Mouse (Mus musculus) megakaryocyte-erythroid progenitor cell, adult 5-6 weeks (primary cell): ENCODE data around the gene Fdx1. TPM values are rescaled to one million over a fixed set of nuclear protein-coding genes. Genes with fewer than 3 reads are reported as not detected.
A peak's percentile ranks its signal among the peaks of the same experiment; 100 is the strongest.

Experiments used
- ATAC-seq: replicated peaks from 2 replicates; pipeline ENCODE4 v1.8.0; 2016; ENCODE audit warnings: mild to moderate bottlenecking, inconsistent platforms; ENCODE audit not compliant: severe bottlenecking, poor library complexity, low FRiP score, low TSS enrichment
- total RNA-seq, 2 experiments: library from RNA; stranded (forward) in 1 of 2; stranded (reverse) in 1 of 2; fragments of 200-1000, 215-1000 nt in 1 of 2; fragments of >200 nt in 1 of 2; fragmentation: Nextera tagmentation in 1 of 2; gene quantifications; 2 replicates each; pipeline ENCODE4 v1.2.3; 2014 to 2017

The Fdx1 gene
- 16.5 and 18.1 TPM in 2 replicates for total RNA-seq (2014; fragmentation: Nextera tagmentation)
- total RNA-seq (2017) = 1.3 and 10.6 TPM in 2 replicates

- peak; percentile 88 for ATAC-seq
Observed at GRCm38 (mm10) chr9:51962975-51963701, at the start of gene Fdx1. Gene Fdx1, minus strand, starts transcription at chr9:51963556.

- ATAC-seq = no peak
Observed at GRCm38 (mm10) chr9:52012781-52013436, 49.6 kb upstream of the Fdx1 start.

GRCm38 (mm10) chr9:52012311-52012710, 49.0 kb upstream of the Fdx1 start:
- no peak for ATAC-seq

DNA sequence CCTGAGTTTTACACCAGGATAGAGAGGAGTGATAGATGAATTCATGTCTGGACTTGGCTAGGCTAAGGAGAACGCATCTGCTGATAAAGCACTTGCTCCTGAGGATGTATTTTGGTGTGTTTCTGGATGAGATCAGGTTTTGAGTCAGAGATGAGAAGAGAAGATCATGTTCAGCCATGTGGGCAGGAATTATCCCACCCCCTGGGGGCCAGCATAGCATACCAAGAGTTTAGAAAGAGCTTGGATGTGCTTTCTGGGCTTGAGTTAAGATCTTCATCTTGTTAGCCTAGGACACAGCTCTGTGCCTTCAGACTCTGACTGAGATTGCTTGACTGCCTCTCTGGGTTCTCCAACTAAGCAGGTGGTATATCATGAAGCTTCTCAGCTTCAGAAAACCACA, 45.2 kb upstream of the Fdx1 start:
- no peak for ATAC-seq

- no peak for ATAC-seq
Observed at GRCm38 (mm10) chr9:52007341-52007740, 44.0 kb upstream of the Fdx1 start.

DNA sequence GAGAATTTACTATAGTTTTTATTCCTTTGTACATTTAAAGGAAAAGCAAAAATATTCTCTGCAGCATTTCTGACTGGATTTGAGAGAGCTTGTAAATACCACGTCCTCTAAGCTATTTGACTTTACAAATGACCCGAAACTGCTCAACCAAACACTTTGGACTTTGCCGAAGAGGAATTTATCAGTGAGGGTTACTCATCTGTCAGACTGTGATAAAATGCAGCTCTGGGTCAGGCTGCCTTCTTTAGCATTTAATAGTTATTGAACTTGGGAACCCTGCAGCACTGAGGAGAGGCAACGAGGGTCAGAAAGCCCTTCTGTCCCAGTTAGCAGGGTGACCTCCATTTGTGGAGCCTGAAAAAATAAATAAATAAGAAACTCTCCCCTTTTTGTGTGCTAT, 40.1 kb upstream of the Fdx1 start:
- ATAC-seq = no peak

DNA sequence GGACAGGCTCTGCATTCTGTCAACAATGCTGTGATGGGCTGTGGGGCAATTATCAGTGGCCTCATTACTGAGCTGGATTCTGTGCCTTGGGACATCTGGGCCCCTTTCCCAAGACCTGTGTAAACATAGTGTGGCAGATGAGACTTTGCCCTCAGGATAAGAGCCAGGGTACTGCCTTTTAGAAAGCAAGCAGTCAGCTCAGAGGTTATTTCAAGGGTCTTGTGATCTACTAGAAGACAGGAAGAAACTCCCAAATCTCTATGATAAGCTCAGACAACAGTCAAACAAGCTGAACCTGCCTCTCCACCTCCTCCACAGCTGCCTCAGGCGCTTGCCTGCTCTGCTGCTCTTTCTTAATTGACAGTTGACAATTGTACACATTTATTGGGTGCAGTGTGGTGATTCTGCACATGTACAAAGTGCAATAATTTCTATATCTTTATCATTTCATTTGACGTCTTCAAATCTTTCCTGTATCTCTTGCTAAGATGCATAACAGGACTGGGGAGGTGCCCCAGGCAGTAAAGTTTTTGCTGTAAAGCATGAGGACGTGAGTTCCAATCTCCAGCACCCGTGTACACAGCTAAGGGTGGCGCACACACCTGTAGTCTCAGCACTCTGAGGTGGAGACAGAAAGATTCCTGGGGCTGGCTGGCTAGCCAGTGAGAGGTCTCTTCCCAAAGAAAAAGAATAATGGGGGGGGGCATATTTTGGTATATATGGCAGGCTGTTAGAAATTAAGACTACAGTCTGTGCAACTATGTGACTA, 32.2 kb upstream of the Fdx1 start:
- no peak for ATAC-seq

- no peak for ATAC-seq
Observed at GRCm38 (mm10) chr9:51994636-51995260, 31.4 kb upstream of the Fdx1 start.

- no peak for ATAC-seq
Observed at GRCm38 (mm10) chr9:51993486-51994275, 30.3 kb upstream of the Fdx1 start.

GRCm38 (mm10) chr9:51991241-51991876, 28.0 kb upstream of the Fdx1 start:
- ATAC-seq = no peak

GRCm38 (mm10) chr9:51990828-51991227, 27.5 kb upstream of the Fdx1 start:
- ATAC-seq = peak; percentile 75

- ATAC-seq = no peak
Observed at GRCm38 (mm10) chr9:51985493-51986099, 22.2 kb upstream of the Fdx1 start.

GRCm38 (mm10) chr9:51981131-51981530, 17.8 kb upstream of the Fdx1 start:
- no peak for ATAC-seq

DNA sequence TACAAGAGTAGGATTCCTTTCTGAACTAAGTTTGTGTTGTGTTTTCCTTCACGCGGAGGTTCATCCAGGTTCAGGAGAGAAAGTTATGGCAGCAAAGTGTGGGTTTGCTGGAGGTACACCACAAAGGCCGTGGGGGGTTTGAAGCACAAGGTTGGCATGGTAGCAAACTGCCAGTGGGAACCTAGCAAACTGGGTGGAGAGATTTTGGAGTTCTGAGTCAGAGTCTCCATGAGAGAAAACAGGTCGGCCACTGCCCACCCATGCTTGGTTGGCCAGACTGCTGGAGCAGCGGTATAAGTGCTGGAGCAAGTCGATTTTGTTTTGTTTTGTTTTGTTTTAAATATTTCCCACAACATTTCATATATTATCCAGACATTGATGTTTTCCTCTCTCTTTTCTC, 15.9 kb upstream of the Fdx1 start:
- no peak for ATAC-seq

- ATAC-seq = peak; percentile 61
Observed at GRCm38 (mm10) chr9:51978545-51979259, 15.3 kb upstream of the Fdx1 start.

DNA sequence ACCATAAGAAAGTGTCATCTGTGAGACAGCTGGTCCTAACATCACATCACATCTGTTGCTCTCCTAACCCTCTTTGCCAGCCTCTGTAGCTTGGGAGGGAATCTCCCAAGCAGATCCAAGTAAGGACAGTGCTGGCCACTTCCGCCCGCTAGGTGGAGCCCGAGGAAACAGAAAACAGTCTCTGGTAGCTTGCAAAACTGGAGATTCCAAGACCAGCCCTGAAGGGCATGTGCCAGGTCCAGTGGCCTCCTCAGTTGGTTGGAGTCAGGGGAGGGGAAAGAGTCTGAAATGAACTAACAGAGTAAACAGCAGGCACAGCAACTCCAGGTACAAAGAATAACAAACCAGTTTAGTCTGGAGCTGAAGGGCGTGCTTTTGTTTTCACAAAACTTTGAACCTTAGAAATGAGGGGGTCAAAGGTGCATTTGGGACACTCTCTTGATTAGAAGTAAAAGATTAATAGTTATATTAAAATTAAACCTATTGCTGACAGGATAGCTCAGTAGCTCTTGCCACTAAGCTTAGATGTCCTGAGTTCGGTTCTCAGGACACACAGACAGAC, 14.2 kb upstream of the Fdx1 start:
- ATAC-seq = peak; percentile 91

DNA sequence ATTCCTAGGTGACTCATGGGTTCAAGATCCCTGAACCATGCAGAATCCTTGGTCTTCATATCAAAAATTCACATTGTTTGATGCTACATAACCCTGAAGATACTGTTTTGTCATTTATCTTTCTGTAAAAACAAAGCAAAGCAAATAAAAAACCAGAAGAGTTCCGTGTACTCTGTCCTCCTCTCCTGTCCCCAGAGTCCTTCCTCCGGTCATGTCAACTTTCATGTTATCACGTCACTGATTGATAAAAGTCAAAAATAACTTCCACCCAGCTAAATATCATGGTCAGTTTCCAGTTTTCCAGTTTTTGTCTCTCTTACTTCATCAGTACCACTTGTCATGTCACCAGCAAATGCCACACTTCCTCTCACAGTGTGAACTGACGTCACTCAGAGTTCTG, 11.5 kb upstream of the Fdx1 start:
- no peak for ATAC-seq
